Mouse (Mus musculus) lung, embryonic 15.5 days (tissue): Measurements from ENCODE around the gene Cdan1. TPM values are rescaled to one million over a fixed set of nuclear protein-coding genes. Genes with fewer than 3 reads are reported as not detected.

ENCODE experiments used
- ATAC-seq: fragments of 200-750 bp; cut with Nextera tagmentation; 2 replicates; pipeline ENCODE4 v1.8.0; 2017; ENCODE audit warnings: moderate number of reproducible peaks, borderline replicate concordance; ENCODE audit not compliant: low FRiP score, low TSS enrichment; ENCODE audit errors: extremely low read depth
- H3K27ac ChIP-seq: fragments of 300-500 bp; sonication (generic); 2 replicates; pipeline ENCODE4 v1.5.1; 2015; ENCODE audit warnings: moderate library complexity, mild to moderate bottlenecking, inconsistent platforms
- H3K27me3 ChIP-seq: fragments of 300-500 bp; sonication (generic); 2 replicates; pipeline ENCODE4 v1.6.1; 2015; ENCODE audit warnings: inconsistent platforms
- H3K36me3 ChIP-seq: fragments of 300-500 bp; sonication (generic); 2 replicates; pipeline ENCODE4 v1.6.1; 2015; ENCODE audit warnings: inconsistent platforms
- H3K4me1 ChIP-seq: fragments of 300-500 bp; sonication (generic); 2 replicates; pipeline ENCODE4 v1.6.1; 2015; ENCODE audit warnings: inconsistent platforms
- H3K4me2 ChIP-seq: fragments of 300-500 bp; sonication (generic); 2 replicates; pipeline ENCODE4 v1.6.1; 2015; ENCODE audit warnings: inconsistent platforms, mild to moderate bottlenecking, moderate library complexity
- H3K4me3 ChIP-seq: fragments of 300-500 bp; sonication (generic); 2 replicates; pipeline ENCODE4 v1.5.1; 2015; ENCODE audit warnings: mild to moderate bottlenecking, inconsistent platforms
- H3K9ac ChIP-seq: fragments of 300-500 bp; sonication (generic); 2 replicates; pipeline ENCODE4 v1.6.1; 2015; ENCODE audit warnings: inconsistent platforms
- H3K9me3 ChIP-seq: fragments of 300-500 bp; sonication (generic); 2 replicates; pipeline ENCODE4 v1.6.1; 2016; ENCODE audit warnings: inconsistent platforms
- WGBS: fragments of 180-500 bp; shearing (Covaris S2); methylation state at CpG from one replicate; pipeline ENCODE4 v1.1.7; 2015; 5-methylcytosine and 5-hydroxymethylcytosine counted together
- polyA plus RNA-seq: library from polyadenylated mRNA; unstranded; fragments of >200 nt; fragmentation: Nextera tagmentation; extraction: Ambion mirVana; gene quantifications from 2 replicates; pipeline ENCODE4 v1.2.1, GENCODE M21; 2015

The Cdan1 gene
- 7.1 and 7.5 TPM in 2 replicates for polyA plus RNA-seq

GRCm38 (mm10) chr2:120849449-120850423, at the start of gene Cdan1:
Cdan1 (minus strand) TSS chr2:120850128.
- H3K4me3 ChIP-seq = peak within 1 kb of the TSS; percentile 81
- H3K27ac ChIP-seq = peak within 1 kb of the TSS; percentile 30; the same call in 1 of the 2 replicates
- no peaks in the 10 kb centered on the region for H3K9me3 ChIP-seq
- H3K27me3 ChIP-seq = no peaks in the 10 kb centered on the region
- H3K4me2 ChIP-seq = peak within 1 kb of the TSS; percentile 85
- ATAC-seq = peak; percentile 66
- no peaks in the 10 kb centered on the region for H3K36me3 ChIP-seq
- H3K4me1 ChIP-seq = peaks cover 5% of the 10 kb centered on the region
- WGBS = 1% methylated on average over 59 of the region's 71 CpGs
- peak within 1 kb of the TSS; percentile 69 for H3K9ac ChIP-seq

GRCm38 (mm10) chr2:120896361-120896760, 46.4 kb upstream of the Cdan1 start:
- Histone ChIP-seq H3K4me1 (no peaks in the 10 kb centered on the region), H3K4me2 (no peak overlapping the region), H3K27ac (no peak overlapping the region), H3K4me3 (no peak overlapping the region), H3K9ac (no peak overlapping the region), H3K27me3 (no peaks in the 10 kb centered on the region), H3K36me3 (peaks cover 68% of the 10 kb centered on the region), H3K9me3 (no peaks in the 10 kb centered on the region)
- 93% methylated on average over 3 of the region's 3 CpGs for WGBS
- ATAC-seq = no peak

- H3K9me3 ChIP-seq = no peaks in the 10 kb centered on the region
- H3K4me1 ChIP-seq = no peaks in the 10 kb centered on the region
- 33% methylated on average over 5 of the region's 5 CpGs for WGBS
- no peak overlapping the region for H3K9ac ChIP-seq
- H3K36me3 ChIP-seq = peaks cover 54% of the 10 kb centered on the region
- no peak for ATAC-seq
- no peak overlapping the region for H3K4me2 ChIP-seq
- no peak overlapping the region for H3K4me3 ChIP-seq
- no peak overlapping the region for H3K27ac ChIP-seq
- no peaks in the 10 kb centered on the region for H3K27me3 ChIP-seq
Observed at GRCm38 (mm10) chr2:120887601-120888000, 37.7 kb upstream of the Cdan1 start.

- peaks cover 39% of the 10 kb centered on the region for H3K36me3 ChIP-seq
- ATAC-seq = no peak
Observed at GRCm38 (mm10) chr2:120873192-120873591, 23.3 kb upstream of the Cdan1 start.

GRCm38 (mm10) chr2:120871447-120872336, 21.8 kb upstream of the Cdan1 start:
- H3K4me3 ChIP-seq = no peak overlapping the region
- 85% methylated on average over 9 of the region's 9 CpGs for WGBS
- H3K9me3 ChIP-seq = no peaks in the 10 kb centered on the region
- H3K27ac ChIP-seq = 0 out of 2 replicates have a peak overlapping the region, but pooled peaks have one; percentile 6
- no peak overlapping the region for H3K9ac ChIP-seq
- no peaks in the 10 kb centered on the region for H3K27me3 ChIP-seq
- no peak overlapping the region for H3K4me2 ChIP-seq
- no peaks in the 10 kb centered on the region for H3K4me1 ChIP-seq
- no peak for ATAC-seq
- peaks cover 35% of the 10 kb centered on the region for H3K36me3 ChIP-seq

More at GRCm38 (mm10) chr2:120873192-120873591, 23.3 kb upstream of the Cdan1 start:
- no peak overlapping the region for H3K4me2 ChIP-seq
- H3K27ac ChIP-seq = no peak overlapping the region
- H3K9me3 ChIP-seq = no peaks in the 10 kb centered on the region
- no peaks in the 10 kb centered on the region for H3K27me3 ChIP-seq
- H3K9ac ChIP-seq = no peak overlapping the region
- no peak overlapping the region for H3K4me3 ChIP-seq
- H3K4me1 ChIP-seq = no peaks in the 10 kb centered on the region
- WGBS = 83% methylated on average over 2 of the region's 2 CpGs

GRCm38 (mm10) chr2:120867336-120867735, 17.4 kb upstream of the Cdan1 start:
- Histone ChIP-seq H3K36me3 (peaks cover 34% of the 10 kb centered on the region), H3K4me1 (no peaks in the 10 kb centered on the region), H3K9me3 (no peaks in the 10 kb centered on the region), H3K9ac (no peak overlapping the region), H3K27me3 (no peaks in the 10 kb centered on the region), H3K27ac (no peak overlapping the region), H3K4me2 (no peak overlapping the region), H3K4me3 (no peak overlapping the region)
- WGBS = 87% methylated on average over 5 of the region's 5 CpGs
- no peak for ATAC-seq

- Histone ChIP-seq H3K4me3 (no peak overlapping the region), H3K27ac (no peak overlapping the region), H3K4me2 (no peak overlapping the region), H3K27me3 (no peaks in the 10 kb centered on the region), H3K9ac (no peak overlapping the region), H3K36me3 (peaks cover 39% of the 10 kb centered on the region), H3K4me1 (no peaks in the 10 kb centered on the region), H3K9me3 (no peaks in the 10 kb centered on the region)
- WGBS = 12% methylated on average over 1 of the region's 1 CpGs
- peak; percentile 31; the same call in 1 of the 2 replicates for ATAC-seq
Observed at GRCm38 (mm10) chr2:120866561-120866960, 16.6 kb upstream of the Cdan1 start.

GRCm38 (mm10) chr2:120863389-120863788, 13.5 kb upstream of the Cdan1 start:
- Histone ChIP-seq H3K27me3 (no peaks in the 10 kb centered on the region), H3K4me3 (no peak overlapping the region), H3K9ac (no peak overlapping the region), H3K4me2 (no peak overlapping the region), H3K9me3 (no peaks in the 10 kb centered on the region), H3K27ac (no peak overlapping the region), H3K36me3 (peaks cover 29% of the 10 kb centered on the region), H3K4me1 (no peaks in the 10 kb centered on the region)
- ATAC-seq = no peak
- WGBS = 100% methylated on average over 1 of the region's 1 CpGs

- no peak for ATAC-seq
- H3K36me3 ChIP-seq = peaks cover 29% of the 10 kb centered on the region
- no peaks in the 10 kb centered on the region for H3K27me3 ChIP-seq
- no peak overlapping the region for H3K9ac ChIP-seq
- H3K4me1 ChIP-seq = no peaks in the 10 kb centered on the region
- H3K4me2 ChIP-seq = no peak overlapping the region
- 52% methylated on average over 1 of the region's 1 CpGs for WGBS
- no peak overlapping the region for H3K27ac ChIP-seq
- no peaks in the 10 kb centered on the region for H3K9me3 ChIP-seq
- no peak overlapping the region for H3K4me3 ChIP-seq
Observed at GRCm38 (mm10) chr2:120860699-120861098, 10.8 kb upstream of the Cdan1 start.

- Histone ChIP-seq H3K4me1 (no peaks in the 10 kb centered on the region), H3K9me3 (no peaks in the 10 kb centered on the region), H3K4me3 (no peak overlapping the region), H3K4me2 (no peak overlapping the region), H3K36me3 (peaks cover 14% of the 10 kb centered on the region; the same call in 1 of the 2 replicates), H3K27ac (no peak overlapping the region), H3K27me3 (no peaks in the 10 kb centered on the region), H3K9ac (no peak overlapping the region)
- WGBS = 83% methylated on average over 3 of the region's 3 CpGs
- no peak for ATAC-seq
Observed at GRCm38 (mm10) chr2:120858131-120858530, 8.2 kb upstream of the Cdan1 start.

GRCm38 (mm10) chr2:120853151-120853550, 3.2 kb upstream of the Cdan1 start:
- Histone ChIP-seq H3K27me3 (no peaks in the 10 kb centered on the region), H3K27ac (no peak overlapping the region), H3K4me2 (no peak overlapping the region), H3K4me3 (no peak overlapping the region), H3K36me3 (no peaks in the 10 kb centered on the region), H3K9ac (no peak overlapping the region), H3K4me1 (peaks cover 5% of the 10 kb centered on the region), H3K9me3 (no peaks in the 10 kb centered on the region)
- ATAC-seq = no peak
- WGBS = 59% methylated on average over 3 of the region's 3 CpGs
